Mouse (Mus musculus): ENCODE measurements around the gene Ehhadh.
A peak's percentile ranks its signal among the peaks of the same experiment; 100 is the strongest.
"Not testable (repeated sequence)": the region's sequence is repeated elsewhere in the genome, so short reads cannot be mapped to it uniquely, and the experiment has no call there.

Gene Ehhadh

DNA sequence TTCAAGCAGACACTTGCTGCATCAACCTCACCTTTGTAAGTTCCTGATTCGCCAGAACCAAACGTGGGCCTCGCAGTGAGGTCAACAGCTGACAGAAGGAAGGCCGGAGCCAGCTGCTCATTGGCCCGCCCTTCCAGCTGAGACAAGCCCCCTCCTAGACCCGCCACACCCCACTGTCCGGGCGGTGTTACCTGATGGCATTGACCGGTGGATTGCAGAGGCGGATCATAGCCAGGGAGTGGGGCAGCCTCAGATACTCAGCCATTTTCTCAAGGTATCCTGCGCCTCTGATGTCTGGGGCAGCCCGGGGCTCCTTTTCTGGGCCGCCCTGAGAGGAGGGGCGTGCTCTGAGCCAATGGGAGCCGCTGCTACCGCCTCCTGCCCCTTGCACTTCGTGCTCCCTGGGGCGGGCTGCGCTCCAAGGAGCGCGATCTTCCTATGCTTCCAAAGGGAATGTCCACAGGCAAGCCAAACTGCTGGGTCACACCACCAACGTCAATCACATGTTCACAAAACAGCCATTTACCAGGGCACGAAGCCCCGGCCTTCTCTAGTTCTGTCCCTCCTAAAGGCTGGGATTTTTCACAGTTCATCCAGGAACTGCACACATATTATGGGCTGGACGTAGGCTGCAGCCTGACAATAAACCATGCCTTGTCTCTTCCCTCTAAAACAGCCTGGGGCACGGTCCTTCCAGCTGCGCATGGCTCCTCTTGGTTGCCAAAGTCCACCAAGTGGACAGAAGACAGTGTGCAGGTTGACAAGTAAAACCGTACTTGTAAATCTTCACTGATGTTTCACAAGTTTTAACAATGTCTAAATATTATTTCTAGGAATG, at the start of gene Ehhadh:
TSS of gene Ehhadh (minus strand) at position 292 of the 838 bp plus-strand sequence.
- DNase-seq: peak; percentile 38 to 50

DNA sequence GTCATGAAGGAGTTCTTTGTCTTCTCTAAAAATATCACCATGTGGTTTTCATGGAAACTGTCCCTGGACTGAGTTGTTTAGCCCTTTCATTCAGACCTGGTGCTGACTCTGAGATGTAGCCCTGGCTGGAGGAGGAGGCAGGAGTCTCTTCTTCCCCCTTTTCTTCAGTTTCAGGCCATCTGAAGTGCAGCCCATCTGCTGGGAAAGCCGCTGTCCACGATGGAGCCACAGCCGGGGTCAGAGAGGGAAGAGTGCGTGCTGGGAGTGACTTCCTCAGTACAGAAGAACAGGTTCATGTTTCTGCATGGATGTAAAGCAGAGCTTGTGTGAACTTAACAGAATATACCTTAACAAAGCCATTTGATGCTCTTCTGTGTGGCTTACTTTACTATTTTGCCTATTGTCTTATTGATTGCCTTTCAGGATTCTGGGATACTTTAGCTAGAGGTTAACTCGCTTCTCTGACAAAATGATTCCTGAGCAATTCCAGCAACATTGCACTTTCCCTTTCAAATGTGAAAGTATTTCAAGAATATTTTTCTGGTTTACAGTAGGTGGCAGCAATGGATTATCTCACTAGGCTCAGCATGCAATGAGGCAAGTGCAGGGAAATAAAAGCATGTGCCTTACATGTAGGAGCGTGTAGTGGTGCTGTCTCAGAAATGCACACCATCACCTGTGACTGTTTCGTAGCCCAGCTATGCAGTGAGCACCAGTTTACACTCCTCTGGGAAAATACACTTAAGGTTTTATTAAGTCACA, 48.9 kb upstream of the Ehhadh start:
- no peak for DNase-seq

DNA sequence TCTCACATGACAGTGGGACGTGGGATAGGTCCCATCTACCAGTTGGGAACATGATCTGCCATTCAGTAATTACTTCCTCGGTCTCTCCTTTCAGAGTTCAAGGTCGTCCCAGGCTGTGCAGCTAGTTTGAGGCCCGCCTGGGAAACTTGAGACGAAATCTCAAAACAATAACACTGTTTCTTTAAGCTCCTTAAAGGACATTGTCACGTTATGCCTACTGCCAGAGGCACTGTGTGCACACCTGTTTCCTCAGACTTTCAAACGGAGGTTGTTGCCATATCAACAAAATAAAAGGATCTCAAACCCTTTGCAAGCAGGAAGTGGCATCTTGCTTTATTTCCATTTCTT, 48.0 kb upstream of the Ehhadh start:
- no peak for DNase-seq

DNA sequence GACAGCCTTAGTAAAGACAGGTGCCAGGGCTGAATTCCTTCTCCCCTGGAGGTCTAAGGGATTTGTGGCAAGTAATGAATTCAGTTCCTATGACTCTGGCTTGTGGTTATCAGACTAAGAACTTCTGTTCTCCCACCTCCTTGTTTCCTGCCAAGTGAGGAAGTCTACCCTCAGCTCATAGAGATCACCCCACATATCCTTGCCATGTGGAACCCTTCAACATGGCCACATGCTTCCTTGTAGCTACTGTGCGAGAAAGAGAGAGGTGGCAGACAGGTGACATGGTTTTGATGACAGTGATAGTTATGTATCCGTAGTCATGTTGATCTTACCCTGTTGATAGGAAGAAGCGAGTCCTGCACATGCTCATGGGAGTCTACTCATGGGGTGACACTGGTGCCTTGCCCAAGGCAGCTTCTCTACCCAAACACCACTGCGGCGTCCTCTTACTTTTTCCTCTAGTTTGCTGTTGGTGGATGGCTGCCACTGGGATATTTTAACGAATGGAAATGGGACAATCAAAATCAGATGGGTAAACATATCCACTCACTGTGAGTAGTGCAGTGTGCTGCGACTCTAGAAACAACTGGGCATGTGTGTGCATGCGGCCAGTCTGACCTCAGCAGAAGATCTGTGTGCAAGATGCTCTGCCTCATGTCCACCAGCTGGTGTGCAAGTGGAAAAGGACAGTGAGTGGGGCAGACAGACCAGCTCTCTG, 47.4 kb upstream of the Ehhadh start:
- DNase-seq: no peak

DNA sequence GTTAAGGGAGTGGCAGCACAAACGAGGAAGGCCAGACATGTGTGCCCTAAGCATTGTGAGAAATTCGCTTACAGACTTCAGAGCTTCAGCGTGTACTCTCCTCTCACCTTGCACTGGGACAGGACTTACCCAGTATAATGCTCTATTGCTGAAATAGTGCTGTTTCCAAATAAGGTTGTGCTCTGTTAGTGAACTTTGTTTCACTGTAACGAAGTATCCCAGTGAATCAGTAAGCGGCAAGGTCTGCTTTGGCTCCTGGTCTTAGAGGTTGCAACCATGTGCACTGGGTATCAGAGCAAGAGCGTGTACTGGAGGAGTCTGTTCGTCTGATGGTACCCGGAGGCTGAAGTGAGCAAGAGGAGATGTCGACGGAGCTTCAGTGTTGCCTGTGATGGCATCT, 46.4 kb upstream of the Ehhadh start:
- DNase-seq: no peak

DNA sequence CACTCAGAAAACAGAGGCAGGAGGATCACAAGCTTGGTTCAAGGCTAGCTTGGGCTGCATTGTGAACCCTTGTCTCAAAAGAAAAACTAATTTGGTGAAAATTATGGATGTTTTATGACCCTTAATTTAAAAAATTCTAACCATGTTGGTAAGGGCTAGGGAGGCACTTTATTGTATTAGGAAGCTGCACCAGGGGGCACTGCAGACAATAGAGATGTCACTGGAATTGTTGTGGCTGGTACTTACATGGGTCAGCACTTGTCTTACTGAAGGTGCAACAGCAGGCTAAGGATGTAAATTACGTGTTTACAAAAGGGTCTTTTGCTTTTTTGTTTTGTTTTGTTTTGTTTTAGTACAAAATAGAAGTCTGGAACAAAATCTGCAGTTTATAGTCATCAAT, 45.9 kb upstream of the Ehhadh start:
- no peak for DNase-seq

DNA sequence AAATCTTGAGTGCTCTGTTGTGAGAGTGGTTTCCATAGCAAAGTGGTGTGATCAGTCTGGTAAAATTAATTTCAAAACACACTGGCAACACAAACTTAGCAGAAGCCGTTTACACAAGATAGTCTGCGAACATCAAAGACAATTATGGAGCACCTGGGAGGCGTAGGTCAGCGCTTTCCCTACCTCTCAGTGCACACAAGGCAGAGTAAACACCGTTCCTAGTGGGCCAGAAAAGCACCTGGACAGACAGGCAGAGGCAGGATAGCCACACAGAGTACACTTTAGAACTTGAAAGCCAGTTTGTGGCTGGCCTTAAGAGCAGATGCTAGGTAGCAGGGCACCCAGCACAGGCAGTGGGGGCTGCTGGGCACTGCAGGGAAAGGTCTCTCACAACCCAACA, 44.2 kb upstream of the Ehhadh start:
- no peak for DNase-seq

DNA sequence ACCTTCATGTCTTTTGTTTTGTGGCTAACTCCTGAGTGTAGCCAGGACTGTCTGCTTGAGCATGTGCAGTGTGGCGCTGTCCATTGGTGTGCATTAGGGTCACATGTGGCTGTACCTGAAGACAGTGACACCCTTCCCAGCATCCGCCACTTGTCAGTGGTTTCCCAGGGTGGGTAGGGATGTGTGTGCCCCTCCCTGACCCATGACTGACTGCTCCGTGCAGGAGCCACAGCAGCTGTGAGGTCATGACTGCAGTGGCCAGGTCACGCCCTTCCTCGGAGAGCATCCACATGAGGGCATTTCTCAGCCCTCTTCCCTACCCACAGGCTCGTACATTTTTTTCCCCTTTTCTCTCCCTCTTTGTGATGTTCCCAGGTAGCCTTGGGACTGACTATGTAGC, 43.2 kb upstream of the Ehhadh start:
- no peak for DNase-seq

DNA sequence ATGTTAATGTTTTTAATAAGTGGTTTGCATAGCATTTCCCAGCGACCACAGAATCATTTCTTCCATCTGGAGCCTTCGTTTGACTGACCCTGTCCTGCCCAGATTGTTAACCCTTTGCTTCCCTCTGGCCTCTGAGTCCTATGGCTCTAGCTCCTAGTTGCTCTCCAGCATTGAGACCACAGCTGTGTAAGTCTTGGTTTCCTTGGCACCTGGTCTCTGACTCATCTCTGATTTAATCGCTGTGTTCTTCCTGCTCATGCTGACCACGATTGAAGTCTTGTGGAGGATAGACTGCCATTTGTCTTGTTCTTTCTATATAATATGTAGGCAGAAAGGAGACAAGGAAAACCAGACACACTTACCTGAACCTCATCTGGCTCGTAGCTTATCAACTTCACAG, 42.1 kb upstream of the Ehhadh start:
- no peak for DNase-seq

DNA sequence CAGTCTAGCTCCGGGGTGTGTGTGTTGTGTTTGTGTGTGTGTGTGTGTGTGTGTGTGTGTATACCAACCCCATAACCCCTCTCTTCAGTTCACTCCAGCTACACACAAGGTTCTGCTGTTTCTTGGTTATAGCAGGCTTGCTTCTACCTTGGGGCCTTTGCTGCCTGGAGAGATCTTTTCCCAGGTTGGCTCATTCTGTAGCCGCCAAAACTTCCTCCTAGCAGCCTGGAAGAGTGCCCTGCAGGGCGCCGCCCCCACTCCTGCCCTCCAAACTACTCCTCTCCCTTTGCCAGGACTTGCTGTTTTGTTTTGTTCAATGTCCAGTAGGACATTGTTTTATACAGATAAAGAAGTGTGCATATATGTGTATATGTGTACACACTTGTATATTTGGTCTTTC, 40.0 kb upstream of the Ehhadh start:
- no peak for DNase-seq

DNA sequence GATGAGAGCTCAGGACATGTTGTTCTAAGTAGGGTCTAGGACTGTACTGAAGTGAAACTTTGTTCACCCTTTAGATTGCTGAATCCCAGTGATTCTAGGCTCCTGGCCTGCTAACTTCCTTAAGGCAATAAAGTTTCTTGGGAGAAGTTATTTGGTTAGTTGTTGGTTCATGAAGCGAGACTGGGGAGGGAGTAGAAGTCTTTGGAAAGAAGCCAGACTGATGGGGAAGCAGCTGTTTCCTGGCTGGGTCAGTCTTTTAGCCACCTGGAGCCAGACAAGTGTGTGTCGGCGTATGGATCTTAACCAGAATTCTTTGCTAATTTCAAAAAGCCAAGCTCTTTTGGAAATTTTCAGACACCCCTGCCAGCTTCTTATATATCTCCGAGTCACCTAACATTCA, 39.5 kb upstream of the Ehhadh start:
- DNase-seq: no peak

DNA sequence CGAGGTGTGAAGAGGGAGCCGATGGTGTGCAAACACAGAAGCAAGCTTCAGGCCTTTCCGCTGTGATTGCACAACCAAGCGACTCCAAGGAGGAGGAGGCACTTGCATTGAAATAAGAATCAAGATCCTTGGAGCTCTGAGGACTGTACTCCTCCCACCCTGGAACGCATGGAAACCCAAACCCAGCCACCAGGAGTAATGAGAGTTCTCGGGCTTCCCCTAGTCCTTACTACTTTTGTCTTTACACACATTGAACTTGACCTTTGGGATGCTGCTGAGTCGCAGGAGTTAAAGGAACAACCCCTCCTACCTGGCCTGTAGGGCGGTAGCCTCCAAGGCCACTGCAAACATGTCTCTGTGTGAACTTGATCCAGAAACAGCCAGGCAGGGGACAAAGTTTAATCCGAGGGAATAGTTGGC, 38.0 kb upstream of the Ehhadh start:
- no peak for DNase-seq

DNA sequence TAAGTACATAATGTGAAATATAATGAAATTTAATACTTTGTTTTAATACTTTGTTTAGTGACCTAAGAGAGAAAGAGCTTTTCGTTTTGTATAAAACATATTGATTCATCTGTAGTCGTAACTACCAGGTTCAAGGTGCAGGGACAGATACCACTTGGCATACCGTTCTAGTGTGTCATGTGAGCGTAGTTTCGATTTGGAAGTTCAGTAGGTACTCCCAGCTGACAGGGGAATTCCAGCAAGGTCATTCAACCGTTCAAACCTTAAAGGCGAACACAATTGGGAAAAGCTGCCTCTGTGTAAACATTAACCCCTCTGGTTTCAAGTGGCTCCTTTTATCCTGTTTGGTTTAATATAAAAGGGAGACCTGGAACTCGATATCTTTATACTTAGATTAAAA, 31.0 kb upstream of the Ehhadh start:
- no peak for DNase-seq

DNA sequence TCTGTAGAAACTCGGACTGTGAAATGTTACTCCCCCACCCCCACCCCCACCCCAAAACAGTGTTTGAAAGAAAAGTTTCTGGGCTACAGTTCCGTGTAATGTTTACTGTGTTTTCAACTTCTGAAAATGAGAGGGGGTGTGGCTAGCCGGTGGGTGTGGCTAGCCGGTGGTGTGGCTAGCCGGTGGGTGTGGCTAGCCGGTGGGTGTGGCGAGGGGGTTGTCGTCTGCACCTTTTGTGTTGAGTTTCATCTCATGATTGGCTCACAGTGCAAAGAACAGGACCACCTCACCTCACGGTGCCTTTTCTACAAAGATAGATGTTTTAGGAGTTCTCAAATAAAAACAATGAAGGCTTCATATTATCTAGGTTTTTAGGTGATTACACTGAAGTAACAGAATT, 30.5 kb upstream of the Ehhadh start:
- DNase-seq: peak in 1 of 2 experiments; percentile 33

DNA sequence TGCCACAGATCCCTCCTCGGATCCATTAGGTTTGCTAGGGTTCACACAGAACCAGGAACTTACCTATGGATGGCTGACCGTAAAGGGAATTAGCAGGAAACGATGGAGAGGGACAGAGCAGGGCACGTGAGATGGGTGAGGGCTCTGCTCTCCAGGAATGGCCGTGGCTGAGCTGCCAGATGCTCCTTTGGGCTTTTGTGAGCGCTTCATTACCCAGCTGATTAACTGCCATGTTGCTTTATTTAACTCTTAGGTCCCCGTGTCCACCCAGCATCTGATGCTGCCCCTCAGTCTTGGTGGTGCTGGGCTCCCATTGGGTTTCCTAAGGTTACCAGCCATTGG, 28.0 kb upstream of the Ehhadh start:
- no peak for DNase-seq

DNA sequence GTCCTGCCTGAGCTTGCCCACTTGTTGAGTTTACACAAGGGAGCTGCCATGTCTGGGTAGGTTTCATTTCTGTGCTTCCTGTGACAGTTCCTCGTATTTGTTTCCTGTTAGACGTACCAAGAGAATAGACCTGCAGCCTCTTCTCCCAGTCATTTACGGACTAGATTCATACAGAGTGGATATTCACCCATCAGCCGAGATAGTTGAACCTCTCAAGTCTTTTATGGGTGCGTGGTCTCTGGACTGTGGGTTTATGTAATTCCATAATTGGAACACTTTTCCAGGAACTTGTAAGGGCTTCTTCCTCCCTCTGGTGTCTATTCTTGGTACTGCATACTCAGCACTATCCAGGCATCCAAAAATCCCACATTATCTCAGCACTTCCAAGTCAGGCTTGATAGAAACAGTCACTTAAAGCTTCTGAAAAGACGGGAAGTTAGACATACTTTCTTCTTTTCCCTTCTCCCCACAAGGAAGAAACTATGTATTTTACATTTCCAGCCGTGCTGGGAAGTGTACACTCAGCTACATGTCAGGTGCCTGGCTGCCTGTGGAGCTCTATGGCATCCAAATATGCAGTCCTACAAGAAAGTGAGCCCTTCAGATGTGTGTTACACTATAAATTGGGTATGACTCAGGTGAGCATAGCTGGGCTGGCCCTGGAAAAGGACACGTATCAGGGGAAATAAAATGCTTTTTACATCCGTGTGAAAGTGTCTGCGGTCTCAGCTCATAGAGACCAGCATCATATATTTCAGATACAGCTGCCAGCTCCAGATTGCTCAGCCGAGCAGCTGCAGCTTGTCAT, 27.5 kb upstream of the Ehhadh start:
- peak in 1 of 2 experiments; percentile 20 for DNase-seq

DNA sequence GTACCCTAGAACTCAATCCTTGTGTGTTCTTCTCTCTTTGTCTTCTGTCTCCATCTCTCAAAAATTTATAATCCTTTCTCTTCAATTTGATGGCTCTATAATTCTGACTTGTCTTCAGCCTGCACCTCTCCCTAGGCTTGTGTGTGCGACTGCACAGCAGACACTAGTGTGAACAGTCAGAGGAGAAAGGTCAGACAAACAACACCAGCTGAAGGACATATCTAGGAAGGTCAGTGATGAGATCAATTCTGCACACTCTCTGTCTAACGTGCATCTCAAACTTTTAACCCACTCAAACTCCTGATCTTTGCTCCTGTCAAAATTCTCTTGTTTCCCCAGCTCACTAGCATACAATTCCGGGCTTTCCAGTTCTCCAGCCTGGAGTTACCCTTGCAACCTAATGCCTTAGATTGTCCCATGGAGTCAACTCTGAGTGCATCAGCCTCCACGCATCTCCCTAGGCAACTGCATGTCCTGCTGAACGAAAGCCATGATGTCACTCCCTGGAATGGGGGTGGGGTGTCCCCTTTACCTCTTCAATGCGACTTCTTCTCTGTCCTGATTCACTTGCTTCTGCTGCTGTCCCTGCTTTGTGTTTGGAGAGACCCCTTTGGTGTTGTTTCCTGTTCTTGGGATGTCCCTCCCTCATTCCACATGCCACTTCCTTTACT, 25.7 kb upstream of the Ehhadh start:
- no peak for DNase-seq

DNA sequence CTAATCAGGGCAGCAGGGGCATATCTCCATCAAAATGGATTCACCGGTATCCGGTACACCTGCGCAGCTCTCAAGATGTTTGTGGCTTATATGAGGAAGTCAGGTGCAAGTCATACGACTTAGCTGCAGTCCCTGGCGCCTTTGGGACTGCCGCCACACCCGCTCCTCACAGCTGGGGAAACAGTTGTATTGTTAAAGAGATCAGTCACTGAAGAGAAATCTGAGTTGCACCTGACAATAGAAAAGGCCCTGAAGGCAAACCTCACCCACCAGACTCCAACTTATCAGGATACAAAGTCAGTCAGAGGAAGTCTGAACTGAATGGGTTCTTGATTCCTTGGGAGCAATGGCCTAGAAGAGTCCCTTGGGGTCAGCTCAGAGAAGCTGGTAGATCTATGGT, 20.2 kb upstream of the Ehhadh start:
- DNase-seq: not testable (repeated sequence)

DNA sequence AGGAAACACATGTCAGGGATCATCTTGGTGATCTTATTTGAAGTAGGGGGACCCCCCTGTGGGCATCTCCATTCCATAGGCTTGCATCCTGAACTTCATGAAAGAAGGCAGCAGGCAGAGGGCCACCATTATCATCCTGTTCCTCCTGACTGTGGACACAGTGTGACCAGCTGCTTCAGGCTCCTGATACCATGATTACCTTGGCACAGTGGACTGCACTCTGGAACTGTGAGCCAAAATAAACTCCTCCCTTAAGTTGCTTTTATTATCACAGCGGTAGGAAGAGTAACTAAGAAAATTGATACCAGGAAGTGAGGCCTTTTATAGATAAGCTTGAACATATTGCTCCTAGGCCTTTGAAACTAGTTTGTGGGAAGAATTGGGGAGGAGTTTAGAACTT, 19.3 kb upstream of the Ehhadh start:
- no peak for DNase-seq

DNA sequence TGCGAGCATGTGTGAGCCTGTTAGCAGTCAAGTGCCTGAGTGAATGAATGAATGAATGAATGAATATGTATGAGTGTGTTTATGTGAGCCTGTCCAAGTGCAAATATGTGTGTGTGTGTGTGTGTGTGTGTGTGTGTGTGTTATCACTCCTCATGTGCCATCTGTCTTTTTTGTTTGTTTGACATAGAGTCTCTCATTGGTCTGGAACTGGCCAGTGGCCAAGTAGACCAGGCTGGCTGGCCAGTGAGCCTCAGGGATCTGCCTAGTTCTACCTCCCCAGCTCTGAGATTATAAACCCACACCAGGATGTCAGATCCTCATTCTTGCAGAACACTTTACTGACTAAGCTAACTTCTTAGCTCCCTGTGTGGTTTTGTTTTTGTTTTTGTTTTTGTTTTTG, 16.7 kb upstream of the Ehhadh start:
- no peak for DNase-seq

DNA sequence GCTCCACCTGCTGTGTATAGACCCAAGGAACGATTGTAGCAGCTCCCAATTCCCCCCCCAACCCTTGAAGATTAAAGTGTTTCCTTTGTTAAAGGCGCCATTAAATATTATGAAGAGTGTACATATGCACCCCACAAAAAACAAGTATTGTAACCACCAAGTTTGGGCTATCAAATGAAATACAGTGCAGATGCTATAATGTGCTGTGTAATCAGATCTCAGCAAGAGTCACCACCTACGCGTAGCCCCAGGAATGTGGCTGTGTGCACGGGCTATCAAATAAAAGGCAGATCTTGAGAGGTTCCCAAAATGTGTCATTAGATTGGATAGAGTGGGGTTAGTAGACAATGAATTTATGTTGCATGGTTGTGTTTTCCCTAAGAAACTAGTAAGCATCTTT, 7.5 kb upstream of the Ehhadh start:
- DNase-seq: no peak

DNA sequence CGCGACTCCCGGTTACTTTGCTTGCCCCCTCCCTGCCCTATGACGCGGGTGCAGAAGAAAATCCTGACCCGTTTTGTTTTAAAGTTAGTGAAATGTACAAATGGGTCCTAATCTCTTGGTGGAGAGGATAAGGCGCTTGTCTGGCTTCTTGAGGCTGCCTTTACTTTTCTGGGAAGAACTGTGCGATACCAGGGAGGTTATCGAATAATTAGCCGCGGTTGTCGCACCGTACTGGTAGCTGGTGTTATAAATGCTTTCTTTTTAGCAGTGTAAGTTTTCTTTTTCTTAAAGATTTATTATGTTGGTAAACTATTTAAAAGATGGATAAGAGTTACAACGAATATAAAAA, 7.1 kb upstream of the Ehhadh start:
- DNase-seq: no peak
